In genomic region chr16:50289764-50290163, GRCm38 (mm10) we compare ENCODE assay signal across 26 mouse cellular contexts.
DNase-seq lines count a peak whose midpoint lies in the region; ATAC-seq and TF ChIP-seq lines count a peak whose summit lies in the region.
"Had no signal": no experiment of that assay in that cellular context is flagged by ENCODE, and none has a peak within 500 bp of the region (broad histone marks: within the 10 kb centered on the region; RNA-seq: fewer than 3 reads in every experiment).

No protein-coding gene starts in this region.

- H3K27me3 ChIP-seq in G1E (ENCODE audit: insufficient read depth, low read length), result no peaks in the 10 kb centered on the region
- H3K27me3 ChIP-seq in heart, adult 2 months (ENCODE audit: control insufficient read depth, insufficient read depth, low read length), result no peaks in the 10 kb centered on the region
- H3K27me3 ChIP-seq: forebrain, embryonic 13.5 days; heart, embryonic 13.5 days; intestine, embryonic 15.5 days; Patski had no signal

- intact Hi-C loops in heart, adult 2 months (cut with DNase I), result loop anchor here (5.0 kb wide), 1 partner anchor 37 kb away; no protein-coding TSS in a partner anchor

- H3K4me1 ChIP-seq in G1E (ENCODE audit: insufficient read depth, low read depth, low read length), result peaks cover 65% of the 10 kb centered on the region
- no peaks in the 10 kb centered on the region; the same call in 1 of the 2 replicates for H3K4me1 ChIP-seq in heart, adult 2 months (ENCODE audit: control insufficient read depth, insufficient read depth, low read length)
- H3K4me1 ChIP-seq: forebrain, embryonic 10.5 days; forebrain, embryonic 13.5 days; intestine, embryonic 15.5 days had no signal

- 40% methylated on average over 5 of the region's 5 CpGs for WGBS in heart, adult 2 months

- TF ChIP-seq EP300 in heart, adult 2 months (IDR thresholded peaks at IDR 0.05; ENCODE audit: insufficient read depth, low read depth, low read length), result no peak

- TF ChIP-seq POLR2A in heart, adult 2 months (IDR thresholded peaks at IDR 0.05; ENCODE audit: insufficient read depth, low read depth, low read length), result no peak

- H3K27ac ChIP-seq in heart, adult 2 months, result no peak overlapping the region
- H3K27ac ChIP-seq: forebrain, embryonic 10.5 days; forebrain, embryonic 13.5 days; heart, embryonic 13.5 days; hindbrain, embryonic 14.5 days; hindbrain, postnatal 0 days; intestine, embryonic 15.5 days had no signal

- H3K36me3 ChIP-seq in G1E (replicated peaks), result peaks cover 3% of the 10 kb centered on the region
- no peaks in the 10 kb centered on the region for H3K36me3 ChIP-seq in heart, adult 2 months (ENCODE audit: control insufficient read depth, insufficient read depth, low read length)
- H3K36me3 ChIP-seq: forebrain, embryonic 10.5 days; heart, embryonic 13.5 days; intestine, embryonic 15.5 days had no signal

- DNase-seq in CD4-positive, CD25-positive, alpha-beta regulatory T cell, adult 2 months (ENCODE audit: low read depth, low spot score), result peak; percentile 10
- peak; percentile 13 for DNase-seq in G1E (ENCODE audit: low spot score)
- peak; percentile 15 for DNase-seq in c-Kit-positive CD71-positive TER-119-negative erythroid progenitor cells, embryonic 14.5 days (ENCODE audit: low read depth)
- no peak for DNase-seq in lung, postnatal 4 days
- DNase-seq in heart, adult 2 months, result no peak
- DNase-seq in thymus, postnatal 0 days (ENCODE audit: low spot score), result no peak
- DNase-seq in cerebellum, postnatal 14 days, result no peak
- DNase-seq: adrenal gland, postnatal 10 days; adrenal gland, postnatal 36 days; cerebellum, adult 11 months; cerebellum, adult 2 months; cerebellum, adult 9-11 months; gastrocnemius, postnatal 14 days; heart, adult 11 months; heart, postnatal 14 days; heart, postnatal 4 days; kidney, adult 11 months; kidney, adult 8-10 months had no signal

- H3K9ac ChIP-seq in heart, adult 2 months (ENCODE audit: low read depth, low read length), result no peak overlapping the region
- H3K9ac ChIP-seq: forebrain, embryonic 13.5 days; heart, embryonic 13.5 days; hindbrain, embryonic 14.5 days; intestine, embryonic 15.5 days had no signal

- no peaks in the 10 kb centered on the region for H3K9me3 ChIP-seq in G1E (replicated peaks)
- H3K9me3 ChIP-seq: forebrain, embryonic 10.5 days; forebrain, embryonic 13.5 days; heart, embryonic 13.5 days; intestine, embryonic 15.5 days had no signal

- H3K4me3 ChIP-seq in G1E (ENCODE audit: low read depth, low read length), result no peak overlapping the region; the same call in 1 of the 2 replicates
- H3K4me3 ChIP-seq in heart, adult 2 months, result no peak overlapping the region
- H3K4me3 ChIP-seq: forebrain, embryonic 10.5 days; forebrain, embryonic 13.5 days; heart, embryonic 13.5 days; intestine, embryonic 15.5 days had no signal

- ATAC-seq in G1E (ENCODE audit: extremely low read depth, insufficient number of reproducible peaks, low FRiP score, poor library complexity, severe bottlenecking), result peak; percentile 74
- ATAC-seq: forebrain, embryonic 13.5 days; forebrain, embryonic 16.5 days; hindbrain, postnatal 0 days; intestine, embryonic 15.5 days; Patski had no signal

- no peaks in the 10 kb centered on the region for H3K79me2 ChIP-seq in heart, adult 2 months (replicated peaks; ENCODE audit: control insufficient read depth, insufficient read depth, low read length)

- TF ChIP-seq CTCF in G1E (IDR thresholded peaks at IDR 0.05; ENCODE audit: low read depth, low read length), result no peak
- TF ChIP-seq CTCF in heart, adult 2 months (IDR thresholded peaks at IDR 0.05), result no peak

Comparison
In these comparisons a context has a peak if more than half of its experiments do, and no peak if none do; other contexts are left out.
1. DNase-seq: peak in CD4-positive, CD25-positive, alpha-beta regulatory T cell, adult 2 months (single experiment), G1E (single experiment) and c-Kit-positive CD71-positive TER-119-negative erythroid progenitor cells, embryonic 14.5 days (single experiment); none in lung, postnatal 4 days (0 of 2), heart, adult 2 months (0 of 2), thymus, postnatal 0 days (single experiment) and cerebellum, postnatal 14 days (0 of 2).